Mouse (Mus musculus) left cerebral cortex, postnatal 36 days (tissue): ENCODE data around the gene Rhbdl3. TPM values are rescaled to one million over a fixed set of nuclear protein-coding genes. Genes with fewer than 3 reads are reported as not detected.
"Not testable (repeated sequence)": the region's sequence is repeated elsewhere in the genome, so short reads cannot be mapped to it uniquely, and the experiment has no call there.

Experiments
- DNase-seq, 2 experiments: peaks; one replicate each; pipeline ENCODE4 v3.0.0; 2021 to 2022; ENCODE audit warnings: low spot score in 2 of 2, mixed read lengths in 1 of 2
- intact Hi-C: fragments of 180-260 bp; cut with DNase I; formaldehyde crosslinking; loops from one replicate; pipeline ENCODE4 v1.15.1; 2025
- total RNA-seq, 2 experiments: library from RNA; stranded (reverse); gene quantifications; 2 replicates each; pipeline ENCODE4 v1.2.3; 2021

Rhbdl3 gene
- total RNA-seq, 2 experiments from 2014 or later = 19.8 to 29.7 TPM

DNA sequence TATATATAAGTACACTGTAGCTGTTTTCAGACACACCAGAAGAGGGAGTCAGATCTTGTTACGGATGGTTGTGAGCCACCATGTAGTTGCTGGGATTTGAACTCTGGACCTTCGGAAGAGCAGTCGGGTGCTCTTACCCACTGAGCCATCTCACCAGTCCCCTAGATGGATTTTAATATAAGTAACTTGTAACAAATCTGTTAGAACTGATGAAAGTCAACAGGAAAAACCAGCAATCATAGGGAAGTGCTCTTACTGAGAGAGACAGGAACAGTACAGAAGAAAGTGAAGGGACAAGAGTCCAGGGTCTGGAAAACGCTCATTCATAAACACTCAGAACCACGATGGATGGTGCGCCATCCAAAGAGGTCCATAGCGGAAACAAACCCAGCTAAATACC is 78.5 kb downstream of the Rhbdl3 start:
- intact Hi-C loops, DNase-seq: not testable (repeated sequence)

DNA sequence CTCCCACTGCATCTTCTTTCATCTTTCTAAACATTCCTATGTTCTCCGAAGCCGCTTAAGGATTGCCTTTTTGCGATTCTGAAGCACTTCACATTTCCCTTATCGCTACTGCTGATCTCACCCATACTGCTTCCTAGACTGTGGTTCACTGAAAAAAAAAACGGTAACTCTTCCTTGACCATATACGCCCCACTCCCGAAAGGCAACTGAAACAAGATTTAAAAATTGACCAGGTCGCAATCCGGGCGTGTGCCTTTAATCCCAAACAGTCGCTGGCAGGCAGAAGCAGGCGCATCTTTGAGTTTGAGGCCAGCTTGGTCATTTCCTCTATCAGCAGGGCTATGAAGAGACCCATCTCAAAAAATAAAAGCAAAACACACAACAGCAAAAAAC is 81.9 kb downstream of the Rhbdl3 start:
- intact Hi-C loops = no loop called here
- peak; percentile 24 to 37 for DNase-seq

- peak; percentile 97 to 99 for DNase-seq
- intact Hi-C loops = no loop called here
Observed at GRCm38 (mm10) chr11:80383019-80383625, 82.4 kb downstream of the Rhbdl3 start, which contains the start of gene Zfp207. Gene Zfp207, plus strand, starts transcription at chr11:80383279.

DNA sequence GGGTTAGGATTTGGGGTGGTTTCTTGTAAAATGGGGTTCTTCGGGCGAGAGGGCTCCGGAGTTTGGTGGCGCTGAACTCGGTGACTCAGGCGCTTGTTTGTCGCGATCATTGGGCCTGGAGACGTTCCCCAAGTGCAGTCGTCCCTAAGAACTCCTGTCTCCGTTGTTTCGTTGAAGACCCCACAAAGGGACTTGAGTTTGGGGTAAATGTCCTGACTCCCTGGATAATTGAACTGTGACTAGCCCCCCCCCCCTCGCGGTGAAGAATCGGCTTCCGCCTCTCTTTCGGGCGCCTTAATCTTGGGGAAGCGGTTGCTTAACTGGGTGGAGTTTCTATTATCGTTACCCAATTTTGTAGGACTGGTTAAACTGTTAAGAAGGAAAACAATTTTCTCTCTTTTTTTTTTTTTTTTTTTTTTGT is 82.9 kb downstream of the Rhbdl3 start:
- no peak for DNase-seq
- intact Hi-C loops = no loop called here

GRCm38 (mm10) chr11:80384461-80384860 is 83.7 kb downstream of the Rhbdl3 start:
- intact Hi-C loops = no loop called here
- no peak for DNase-seq

GRCm38 (mm10) chr11:80385055-80385454 is 84.3 kb downstream of the Rhbdl3 start:
- no peak for DNase-seq
- intact Hi-C loops = no loop called here

GRCm38 (mm10) chr11:80386790-80387189 is 86.1 kb downstream of the Rhbdl3 start:
- intact Hi-C loops = no loop called here
- DNase-seq = no peak

DNA sequence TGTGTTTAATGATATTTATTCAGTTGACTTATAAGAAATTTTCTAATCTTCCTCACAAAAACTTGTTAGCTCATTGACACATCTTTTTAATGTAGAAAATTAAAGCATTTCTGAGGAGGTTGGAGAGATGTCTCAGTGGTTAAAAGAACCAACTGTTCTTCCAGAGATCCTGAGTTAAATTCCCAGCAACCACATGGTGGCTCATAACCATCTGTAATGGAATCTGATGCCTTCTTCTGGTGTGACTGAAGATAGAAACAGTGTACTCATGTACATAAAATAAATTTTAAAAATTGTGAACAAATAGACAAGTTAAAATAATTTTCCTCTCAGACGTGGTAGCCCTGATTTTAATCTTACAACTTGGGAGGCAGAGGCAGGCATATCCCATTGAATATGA is 89.2 kb downstream of the Rhbdl3 start:
- intact Hi-C loops = no loop called here
- DNase-seq = no peak

GRCm38 (mm10) chr11:80391407-80392120 is 90.9 kb downstream of the Rhbdl3 start:
- DNase-seq = no peak
- intact Hi-C loops = no loop called here

DNA sequence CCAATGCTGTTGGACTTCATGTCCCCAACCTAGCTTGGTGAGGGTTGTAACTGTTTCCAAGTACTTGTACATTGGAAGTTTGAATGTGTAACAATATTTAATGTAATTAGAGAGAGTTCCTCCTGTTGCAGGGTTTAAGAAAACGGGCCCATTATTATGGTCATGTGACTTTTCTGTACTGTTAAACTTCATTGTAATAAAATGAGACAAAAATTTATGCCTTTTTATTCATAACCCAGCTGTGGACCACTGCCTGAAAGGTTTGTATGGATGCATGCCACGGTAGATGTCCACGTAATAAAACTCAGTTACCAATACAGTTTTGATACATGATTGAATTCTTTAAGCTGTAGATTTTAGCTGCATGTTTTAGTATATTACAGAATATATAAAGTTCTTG is 95.2 kb downstream of the Rhbdl3 start:
- no peak for DNase-seq
- intact Hi-C loops = no loop called here

DNA sequence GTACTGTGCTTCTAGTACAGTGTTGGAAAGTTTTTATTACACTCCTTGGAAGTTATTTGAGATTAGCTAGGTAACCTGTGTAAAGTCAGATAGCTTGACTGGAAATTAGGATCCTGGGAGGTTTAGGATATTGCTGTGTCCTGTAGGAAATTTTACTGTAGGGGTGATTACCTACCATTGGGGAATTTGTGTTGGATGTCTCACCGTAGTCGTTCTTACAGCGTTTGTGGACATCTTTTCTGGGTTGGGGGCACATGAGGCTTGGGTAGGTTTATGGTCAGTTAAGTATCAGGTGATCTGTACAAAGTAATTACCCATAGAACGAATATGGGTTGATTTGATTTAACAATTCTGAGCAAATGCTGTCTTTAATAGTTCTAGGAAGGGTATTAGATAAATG is 95.9 kb downstream of the Rhbdl3 start:
- DNase-seq = no peak
- intact Hi-C loops = no loop called here

Other genes starting within 250 kb of the Rhbdl3 start
- 10 to 100 TPM; 15.2 TPM for gene Crlf3, start 219.9 kb upstream of the Rhbdl3 start, total RNA-seq
- 1 to 10 TPM; 2.6 to 4.3 TPM for gene Atad5, start 211.5 kb upstream of the Rhbdl3 start, total RNA-seq
- 1 to 10 TPM; 7.9 to 8.3 TPM for gene Tefm, start 158.7 kb upstream of the Rhbdl3 start, total RNA-seq
- 10 to 100 TPM in 1 of 2 experiments, 1 to 10 TPM in 1; 7.1 to 10.6 TPM for gene Adap2, start 146.8 kb upstream of the Rhbdl3 start, total RNA-seq
- gene Rnf135, start 117.1 kb upstream of the Rhbdl3 start, total RNA-seq = 1 to 10 TPM; 5.0 to 7.0 TPM
- gene Rhot1, start 91.9 kb upstream of the Rhbdl3 start, total RNA-seq = 10 to 100 TPM; 68.0 to 68.5 TPM
- gene 5730455P16Rik, start 77.1 kb downstream of the Rhbdl3 start, total RNA-seq = 10 to 100 TPM; 48.0 to 51.6 TPM
- 100 to 1,000 TPM in 1 of 2 experiments, 10 to 100 TPM in 1; 99.3 to 152 TPM for gene Zfp207, start 82.4 kb downstream of the Rhbdl3 start, total RNA-seq
- 10 to 100 TPM; 96.0 to 99.9 TPM for gene Psmd11, start 127.7 kb downstream of the Rhbdl3 start, total RNA-seq
- 100 to 1,000 TPM; 316 to 340 TPM for gene Cdk5r1, start 176.1 kb downstream of the Rhbdl3 start, total RNA-seq